Comparison of ENCODE assay signal across 11 mouse cellular contexts in genomic region chr3:136969796-136970195, GRCm38 (mm10).
A peak's percentile ranks its signal among the peaks of the same experiment; 100 is the strongest.
DNase-seq lines count a peak whose midpoint lies in the region; ATAC-seq and TF ChIP-seq lines count a peak whose summit lies in the region.
"Had no signal": no experiment of that assay in that cellular context is flagged by ENCODE, and none has a peak within 500 bp of the region (broad histone marks: within the 10 kb centered on the region; RNA-seq: fewer than 3 reads in every experiment).

No protein-coding gene starts in this region.

- no peaks in the 10 kb centered on the region for H3K9me3 ChIP-seq in heart, embryonic 10.5 days
- H3K9me3 ChIP-seq in kidney, postnatal 0 days (replicated peaks; ENCODE audit: low read length) = no peaks in the 10 kb centered on the region
- no peaks in the 10 kb centered on the region for H3K9me3 ChIP-seq in midbrain, embryonic 11.5 days (ENCODE audit: control insufficient read depth, low read length)
- H3K9me3 ChIP-seq: heart, embryonic 15.5 days had no signal

- TF ChIP-seq CTCF in kidney, postnatal 0 days (IDR thresholded peaks at IDR 0.05; ENCODE audit: low read depth) = no peak

- H3K9ac ChIP-seq in kidney, postnatal 0 days (ENCODE audit: low read depth, low read length) = no peak overlapping the region
- H3K9ac ChIP-seq in midbrain, embryonic 11.5 days (ENCODE audit: low read length) = no peak overlapping the region
- H3K9ac ChIP-seq: heart, embryonic 15.5 days; liver, postnatal 0 days had no signal

- no peak overlapping the region for H3K27ac ChIP-seq in heart, embryonic 10.5 days
- H3K27ac ChIP-seq in kidney, postnatal 0 days = no peak overlapping the region
- no peak overlapping the region for H3K27ac ChIP-seq in midbrain, embryonic 11.5 days (ENCODE audit: low read depth, low read length)
- H3K27ac ChIP-seq: heart, embryonic 15.5 days had no signal

- 69% methylated on average over 4 of the region's 4 CpGs for WGBS in heart, embryonic 10.5 days
- 54% methylated on average over 4 of the region's 4 CpGs for WGBS in kidney, postnatal 0 days
- 93% methylated on average over 4 of the region's 4 CpGs for WGBS in midbrain, embryonic 11.5 days

- peak; percentile 94 for DNase-seq in heart, adult 11 months
- no peak for DNase-seq in heart, embryonic 10.5 days (ENCODE audit: low spot score)
- peak; percentile 6 for DNase-seq in urinary bladder, postnatal 14 days (ENCODE audit: low spot score)
- no peak for DNase-seq in urinary bladder, postnatal 25 days (ENCODE audit: low spot score)
- peak; percentile 3 for DNase-seq in kidney, postnatal 0 days (ENCODE audit: low spot score)
- DNase-seq in midbrain, embryonic 11.5 days (ENCODE audit: low spot score, missing footprints) = no peak
- no peak for DNase-seq in ovary, adult 18-20 months (ENCODE audit: low spot score)
- DNase-seq: liver, postnatal 0 days had no signal

- no peak overlapping the region for H3K4me2 ChIP-seq in kidney, postnatal 0 days (ENCODE audit: low read length)
- no peak overlapping the region for H3K4me2 ChIP-seq in midbrain, embryonic 11.5 days
- H3K4me2 ChIP-seq: heart, embryonic 15.5 days had no signal

- no peak overlapping the region for H3K4me3 ChIP-seq in heart, embryonic 10.5 days
- no peak overlapping the region for H3K4me3 ChIP-seq in kidney, postnatal 0 days (replicated peaks; ENCODE audit: low read depth, low read length)
- no peak overlapping the region for H3K4me3 ChIP-seq in midbrain, embryonic 11.5 days (ENCODE audit: low read depth, low read length)
- H3K4me3 ChIP-seq: heart, embryonic 15.5 days had no signal

- H3K4me1 ChIP-seq in heart, embryonic 10.5 days = no peaks in the 10 kb centered on the region
- H3K4me1 ChIP-seq in kidney, postnatal 0 days (replicated peaks; ENCODE audit: insufficient read depth, low read length) = no peaks in the 10 kb centered on the region
- no peaks in the 10 kb centered on the region for H3K4me1 ChIP-seq in midbrain, embryonic 11.5 days (ENCODE audit: control insufficient read depth, insufficient read depth, low read length)
- H3K4me1 ChIP-seq: heart, embryonic 15.5 days had no signal

- ATAC-seq in kidney, postnatal 0 days (replicated peaks; ENCODE audit: low FRiP score, low read depth) = no peak
- ATAC-seq in midbrain, embryonic 11.5 days (ENCODE audit: low FRiP score) = no peak
- no peak for ATAC-seq in erythroid progenitor cell, adult 5-6 weeks (replicated peaks; ENCODE audit: low FRiP score, poor library complexity, severe bottlenecking)
- ATAC-seq: liver, postnatal 0 days had no signal

- no peaks in the 10 kb centered on the region for H3K36me3 ChIP-seq in heart, embryonic 10.5 days
- no peaks in the 10 kb centered on the region for H3K36me3 ChIP-seq in kidney, postnatal 0 days (ENCODE audit: insufficient read depth, low read length)
- H3K36me3 ChIP-seq in midbrain, embryonic 11.5 days (ENCODE audit: control insufficient read depth, insufficient read depth, low read length) = no peaks in the 10 kb centered on the region
- H3K36me3 ChIP-seq: heart, embryonic 15.5 days had no signal

- no peaks in the 10 kb centered on the region for H3K27me3 ChIP-seq in heart, embryonic 10.5 days (ENCODE audit: insufficient read depth, poor library complexity, severe bottlenecking)
- no peaks in the 10 kb centered on the region for H3K27me3 ChIP-seq in kidney, postnatal 0 days (ENCODE audit: insufficient read depth, low read length)
- H3K27me3 ChIP-seq in midbrain, embryonic 11.5 days (ENCODE audit: control insufficient read depth, insufficient read depth, low read length) = no peaks in the 10 kb centered on the region
- H3K27me3 ChIP-seq: CH12.LX; heart, embryonic 15.5 days had no signal

Comparison
In these comparisons a context has a peak if more than half of its experiments do, and no peak if none do; other contexts are left out.
1. DNase-seq: peak in heart, adult 11 months (single experiment), urinary bladder, postnatal 14 days (single experiment) and kidney, postnatal 0 days (single experiment); none in heart, embryonic 10.5 days (single experiment), urinary bladder, postnatal 25 days (single experiment), midbrain, embryonic 11.5 days (single experiment) and ovary, adult 18-20 months (single experiment).